Mouse (Mus musculus) heart, adult 2 months (tissue): ENCODE data around the gene Podxl2.

Source experiments
- CTCF ChIP-seq: fragments of 200-600 bp; IDR thresholded peaks from 2 replicates; pipeline ENCODE4 v1.8.1; 2022; ENCODE audit warnings: antibody characterized with exemption, mild to moderate bottlenecking, moderate library complexity
- POLR2A ChIP-seq: fragments of 200-500 bp; IDR thresholded peaks from 2 replicates; pipeline ENCODE4 v1.6.1; 2011; ENCODE audit warnings: mild to moderate bottlenecking, low read depth, low read length, control low read depth; ENCODE audit not compliant: insufficient read depth

- no peak for TF ChIP-seq POLR2A
- TF ChIP-seq CTCF = peak; percentile 53
These were observed 24.8 kb downstream of the Podxl2 start for GRCm38 (mm10) chr6:88850034-88850433.
